Mouse (Mus musculus) heart, embryonic 15.5 days (tissue): ENCODE results near the gene Shisa4. TPM values are rescaled to one million over a fixed set of nuclear protein-coding genes. Genes with fewer than 3 reads are reported as not detected.
A peak's percentile ranks its signal among the peaks of the same experiment; 100 is the strongest.
"Not testable (repeated sequence)": the region's sequence is repeated elsewhere in the genome, so short reads cannot be mapped to it uniquely, and the experiment has no call there.

Experiments
- ATAC-seq: fragments of 200-750 bp; cut with Nextera tagmentation; replicated peaks from 2 replicates; pipeline ENCODE4 v1.8.0; 2017; ENCODE audit warnings: low read depth, moderate TSS enrichment; ENCODE audit not compliant: insufficient number of reproducible peaks, insufficient read depth, low FRiP score
- H3K27ac ChIP-seq: fragments of 300-500 bp; sonication (generic); 2 replicates; pipeline ENCODE4 v1.5.1; 2015; ENCODE audit warnings: mild to moderate bottlenecking, inconsistent platforms
- H3K27me3 ChIP-seq: fragments of 300-500 bp; sonication (generic); 2 replicates; pipeline ENCODE4 v1.6.1; 2015; ENCODE audit warnings: inconsistent platforms
- H3K36me3 ChIP-seq: fragments of 300-500 bp; sonication (generic); 2 replicates; pipeline ENCODE4 v1.6.1; 2015; ENCODE audit warnings: mild to moderate bottlenecking, inconsistent platforms
- H3K4me1 ChIP-seq: fragments of 300-500 bp; sonication (generic); replicated peaks from 2 replicates; pipeline ENCODE4 v1.6.1; 2015; ENCODE audit warnings: inconsistent platforms
- H3K4me2 ChIP-seq: fragments of 300-500 bp; sonication (generic); 2 replicates; pipeline ENCODE4 v1.6.1; 2015; ENCODE audit warnings: inconsistent platforms, mild to moderate bottlenecking, moderate library complexity
- H3K4me3 ChIP-seq: fragments of 300-500 bp; sonication (generic); 2 replicates; pipeline ENCODE4 v1.5.1; 2015; ENCODE audit warnings: mild to moderate bottlenecking, inconsistent platforms
- H3K9ac ChIP-seq: fragments of 300-500 bp; sonication (generic); 2 replicates; pipeline ENCODE4 v1.6.1; 2015; ENCODE audit warnings: mild to moderate bottlenecking, inconsistent platforms
- H3K9me3 ChIP-seq: fragments of 300-500 bp; sonication (generic); replicated peaks from 2 replicates; pipeline ENCODE4 v1.6.1; 2016; ENCODE audit warnings: inconsistent platforms
- WGBS: fragments of 180-500 bp; shearing (Covaris S2); methylation state at CpG from one replicate; pipeline ENCODE4 v1.1.7; 2015; ENCODE audit warnings: mixed read lengths; 5-methylcytosine and 5-hydroxymethylcytosine counted together
- polyA plus RNA-seq: library from polyadenylated mRNA; unstranded; fragments of >200 nt; fragmentation: Nextera tagmentation; extraction: Ambion mirVana; gene quantifications from 2 replicates; pipeline ENCODE4 v1.2.1, GENCODE M21; 2015

The Shisa4 gene
- polyA plus RNA-seq = 26.0 and 33.0 TPM in 2 replicates

DNA sequence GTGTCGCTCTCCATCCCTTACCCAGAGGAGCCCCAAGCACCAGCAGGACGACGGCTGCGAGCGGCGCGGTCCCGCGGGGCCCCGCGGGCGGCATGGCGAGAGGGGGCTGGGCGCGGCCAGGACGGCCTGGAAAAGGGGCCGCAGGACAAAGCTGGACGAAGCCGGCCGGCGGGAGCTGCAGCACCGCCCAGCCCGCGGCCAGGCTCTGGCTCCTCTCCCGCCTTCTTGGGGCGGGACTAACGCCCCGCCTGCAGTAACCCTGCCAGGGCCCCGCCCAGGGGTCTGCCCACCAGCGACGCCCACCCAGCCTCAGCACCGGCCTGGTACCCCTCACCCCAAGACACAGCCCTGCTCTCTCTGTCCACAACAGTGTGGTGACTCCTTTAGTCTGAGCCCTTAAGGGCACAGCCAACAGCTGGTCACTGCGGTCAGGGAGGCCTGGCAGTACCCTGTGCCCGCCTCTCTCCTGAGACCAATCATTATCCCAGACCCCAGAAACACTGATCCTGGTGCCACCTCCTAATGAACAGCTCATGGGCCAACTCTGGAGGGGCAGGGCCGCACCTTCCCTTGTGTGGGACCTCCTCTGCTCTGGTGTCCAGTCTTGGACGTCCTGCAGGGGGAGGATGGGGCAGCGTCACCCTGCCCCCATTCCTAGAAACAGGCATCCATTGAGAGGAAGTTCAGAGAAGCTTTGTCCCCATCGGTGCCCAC, at the start of gene Shisa4:
TSS of gene Shisa4 (minus strand) at position 370 of the 714 bp plus-strand sequence.
- peak; percentile 84 for ATAC-seq
- no peaks in the 10 kb centered on the region for H3K36me3 ChIP-seq
- H3K9ac ChIP-seq = peak within 1 kb of the TSS; percentile 72
- H3K4me3 ChIP-seq = peak within 1 kb of the TSS; percentile 61
- H3K9me3 ChIP-seq = no peaks in the 10 kb centered on the region
- no peaks in the 10 kb centered on the region; the same call in 1 of the 2 replicates for H3K27me3 ChIP-seq
- WGBS = 4% methylated on average over 38 of the region's 38 CpGs
- peaks cover 44% of the 10 kb centered on the region for H3K4me1 ChIP-seq
- H3K4me2 ChIP-seq = peak within 1 kb of the TSS; percentile 97
- H3K27ac ChIP-seq = peak within 1 kb of the TSS; percentile 53

DNA sequence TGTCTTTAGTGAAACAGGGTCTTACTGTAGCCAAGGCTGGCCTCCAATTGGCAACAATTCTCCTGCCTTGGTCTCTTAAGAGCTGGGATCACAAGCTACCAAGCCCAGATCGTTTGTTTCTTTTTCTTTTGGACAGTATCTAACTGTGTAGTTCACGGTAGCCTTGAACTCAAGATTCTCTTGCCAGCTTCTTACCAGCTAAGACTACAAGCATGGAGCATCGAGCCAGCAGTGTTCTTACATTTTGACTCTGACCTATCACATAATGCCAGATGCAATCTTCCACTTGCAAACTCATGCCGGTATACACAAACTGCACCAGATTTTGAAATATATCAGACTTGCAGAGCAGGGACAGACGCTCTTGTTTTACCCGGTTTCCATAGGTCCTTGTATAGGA, 47.7 kb upstream of the Shisa4 start:
- ATAC-seq = no peak
- WGBS = 90% methylated on average over 6 of the region's 6 CpGs
- H3K4me1 ChIP-seq = peaks cover 10% of the 10 kb centered on the region
- H3K4me3 ChIP-seq = no peak overlapping the region
- H3K9ac ChIP-seq = no peak overlapping the region
- no peaks in the 10 kb centered on the region for H3K27me3 ChIP-seq
- no peaks in the 10 kb centered on the region for H3K9me3 ChIP-seq
- H3K27ac ChIP-seq = no peak overlapping the region
- peaks cover 54% of the 10 kb centered on the region for H3K36me3 ChIP-seq
- H3K4me2 ChIP-seq = no peak overlapping the region

DNA sequence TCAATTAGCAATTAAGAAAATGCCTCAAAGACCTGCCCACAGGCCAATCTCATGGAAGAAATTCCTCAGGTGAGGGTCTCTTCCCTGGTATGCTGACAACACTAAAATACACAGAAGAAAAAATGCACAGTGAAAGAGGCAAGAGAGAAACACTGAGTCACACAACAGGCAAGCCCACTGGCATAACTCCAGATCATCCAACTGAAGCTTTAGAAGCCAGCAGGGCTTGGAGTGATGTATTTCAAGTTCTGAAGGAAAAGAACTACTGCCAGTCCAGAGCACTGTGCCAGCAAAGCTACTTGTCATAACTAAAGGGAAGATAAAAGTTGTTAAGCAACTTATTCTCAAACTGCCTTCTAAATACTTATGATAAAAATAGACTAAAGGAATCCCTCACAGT, 39.0 kb upstream of the Shisa4 start:
- ATAC-seq = no peak
- peaks cover 31% of the 10 kb centered on the region for H3K4me1 ChIP-seq
- H3K36me3 ChIP-seq = peaks cover 59% of the 10 kb centered on the region
- no peaks in the 10 kb centered on the region for H3K27me3 ChIP-seq
- H3K27ac ChIP-seq = peak overlapping the region; percentile 72
- no peak overlapping the region for H3K9ac ChIP-seq
- H3K9me3 ChIP-seq = no peaks in the 10 kb centered on the region
- H3K4me3 ChIP-seq = no peak overlapping the region
- H3K4me2 ChIP-seq = no peak overlapping the region

DNA sequence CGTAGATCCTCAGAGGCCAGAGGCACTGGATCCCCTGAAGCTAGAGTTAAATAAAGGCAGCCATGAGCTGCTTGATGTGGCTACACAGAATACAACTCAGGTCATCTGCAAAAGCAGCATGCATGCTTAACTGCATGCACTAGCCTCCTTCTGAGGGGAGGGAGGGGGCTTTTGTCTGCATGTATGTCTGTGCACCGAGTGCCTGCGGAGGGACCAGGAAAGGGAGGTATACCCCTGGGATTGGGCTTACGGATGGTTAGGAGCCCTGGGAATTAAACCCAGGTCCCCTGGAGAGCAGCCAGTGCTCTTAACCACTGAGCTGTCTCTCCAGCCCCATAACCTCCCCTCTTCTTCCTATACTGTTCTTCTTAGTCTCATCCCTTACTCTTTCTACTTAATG, 37.1 kb upstream of the Shisa4 start:
- ATAC-seq = no peak
- WGBS = 68% methylated on average over 4 of the region's 4 CpGs
- H3K27ac ChIP-seq = peak overlapping the region; percentile 72

DNA sequence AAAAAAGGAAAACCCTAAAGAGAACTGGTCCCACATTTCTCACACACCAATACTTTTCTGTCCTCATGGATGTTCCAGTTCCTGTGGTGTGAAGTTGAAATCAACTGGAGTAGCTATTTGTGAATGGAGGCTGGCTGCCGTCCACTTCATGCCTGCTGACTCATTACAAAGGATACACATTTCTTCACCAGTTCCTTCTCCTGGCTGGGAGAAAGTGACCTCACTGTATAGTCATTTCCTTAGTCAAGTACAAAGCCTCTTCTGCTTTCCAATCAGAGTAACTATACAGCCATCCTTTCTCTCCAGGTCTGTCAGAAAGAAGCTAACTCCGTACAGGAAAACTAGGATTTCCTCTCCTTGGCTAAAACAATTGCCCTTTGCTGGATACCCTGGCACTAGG, 35.9 kb upstream of the Shisa4 start:
- peaks cover 55% of the 10 kb centered on the region for H3K36me3 ChIP-seq
- peak; percentile 84 for ATAC-seq
- no peaks in the 10 kb centered on the region for H3K9me3 ChIP-seq
- no peak overlapping the region for H3K9ac ChIP-seq
- peak overlapping the region; percentile 72 for H3K27ac ChIP-seq
- H3K4me3 ChIP-seq = no peak overlapping the region
- H3K27me3 ChIP-seq = no peaks in the 10 kb centered on the region
- H3K4me1 ChIP-seq = peaks cover 31% of the 10 kb centered on the region
- no peak overlapping the region for H3K4me2 ChIP-seq
- WGBS = 40% methylated on average over 2 of the region's 2 CpGs

More for the DNA sequence above, 37.1 kb upstream of the Shisa4 start:
- H3K4me3 ChIP-seq = no peak overlapping the region
- no peaks in the 10 kb centered on the region for H3K27me3 ChIP-seq
- H3K4me1 ChIP-seq = peaks cover 31% of the 10 kb centered on the region
- H3K4me2 ChIP-seq = no peak overlapping the region
- H3K9me3 ChIP-seq = no peaks in the 10 kb centered on the region
- no peak overlapping the region for H3K9ac ChIP-seq
- peaks cover 57% of the 10 kb centered on the region for H3K36me3 ChIP-seq

DNA sequence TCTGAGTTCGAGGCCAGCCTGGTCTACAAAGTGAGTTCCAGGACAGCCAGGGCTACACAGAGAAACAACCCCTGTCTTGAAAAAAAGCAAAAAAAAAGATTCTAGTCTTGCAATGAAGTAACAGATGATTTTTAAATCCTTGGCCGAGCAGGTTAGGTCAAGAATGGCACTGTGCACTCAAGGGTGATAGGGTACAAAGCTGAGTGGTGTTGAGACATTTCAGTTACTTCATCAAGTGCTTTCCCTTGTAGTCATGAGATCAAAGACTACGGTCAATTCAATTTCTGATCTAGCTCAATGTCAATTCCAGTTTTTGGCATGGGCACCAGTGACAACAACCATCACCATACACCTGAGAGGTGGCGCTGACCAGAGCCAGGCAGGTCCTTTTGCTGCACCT, 33.9 kb upstream of the Shisa4 start:
- ATAC-seq = no peak
- Histone ChIP-seq H3K4me1 (peaks cover 24% of the 10 kb centered on the region), H3K4me2 (no peak overlapping the region), H3K4me3 (no peak overlapping the region), H3K27ac (no peak overlapping the region), H3K9ac (no peak overlapping the region), H3K9me3 (no peaks in the 10 kb centered on the region), H3K27me3 (no peaks in the 10 kb centered on the region), H3K36me3 (peaks cover 66% of the 10 kb centered on the region)
- WGBS = 90% methylated on average over 4 of the region's 4 CpGs

DNA sequence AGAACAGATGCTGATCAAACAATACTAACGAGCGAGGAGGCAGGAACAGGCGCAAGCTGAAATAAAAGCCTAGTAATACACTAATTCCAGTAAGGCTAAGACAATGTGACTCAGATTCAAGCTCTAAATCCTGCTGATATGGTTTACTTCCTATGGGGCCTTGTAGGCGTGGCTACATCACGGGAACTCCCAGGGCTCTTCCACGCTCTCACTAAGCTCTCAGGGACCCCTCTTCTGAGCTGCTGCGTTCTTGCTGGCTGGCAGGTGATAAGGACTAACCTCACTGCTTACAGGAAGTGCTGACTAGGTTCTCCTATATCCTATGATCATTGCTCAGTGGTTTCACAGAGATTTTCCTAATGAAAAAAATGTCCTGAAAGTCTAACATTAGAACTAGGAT, 30.3 kb upstream of the Shisa4 start:
- Histone ChIP-seq H3K36me3 (peaks cover 86% of the 10 kb centered on the region), H3K4me1 (no peaks in the 10 kb centered on the region), H3K4me2 (no peak overlapping the region), H3K9ac (no peak overlapping the region), H3K4me3 (no peak overlapping the region), H3K9me3 (no peaks in the 10 kb centered on the region), H3K27me3 (no peaks in the 10 kb centered on the region), H3K27ac (no peak overlapping the region)
- no peak for ATAC-seq
- WGBS = 69% methylated on average over 7 of the region's 7 CpGs

DNA sequence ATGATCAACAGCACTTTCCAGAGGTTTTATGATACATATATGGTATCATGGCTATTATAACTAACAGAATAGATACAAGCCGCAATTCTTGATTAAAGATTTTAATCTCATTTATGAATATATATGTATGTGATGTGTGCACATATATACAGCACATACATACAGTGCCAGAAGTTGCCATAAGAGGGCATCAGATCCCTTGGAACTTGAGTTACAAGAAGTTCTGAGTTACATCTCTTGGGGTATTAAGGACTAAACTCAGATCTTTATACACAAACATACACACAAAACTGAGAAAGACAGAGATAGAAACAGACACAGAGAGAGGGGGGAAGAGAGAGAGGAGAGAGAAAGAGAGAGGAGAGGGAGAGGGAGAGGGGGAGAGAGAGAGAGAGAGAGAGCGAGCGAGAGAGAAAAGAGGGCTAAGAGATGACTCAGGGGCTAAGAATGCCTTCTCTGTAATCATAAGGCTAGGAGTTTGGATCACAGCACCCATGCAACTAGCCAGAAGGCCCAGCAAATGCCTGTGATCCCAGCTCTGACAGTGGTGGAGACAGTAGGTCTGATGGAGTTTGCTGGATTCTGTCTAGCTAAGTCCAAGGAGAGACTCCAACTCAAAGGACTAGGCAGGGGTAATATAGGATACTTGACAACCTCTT, 26.5 kb upstream of the Shisa4 start:
- Histone ChIP-seq H3K9ac (no peak overlapping the region), H3K27ac (no peak overlapping the region), H3K4me1 (no peaks in the 10 kb centered on the region), H3K36me3 (peaks cover 84% of the 10 kb centered on the region), H3K4me2 (no peak overlapping the region), H3K9me3 (no peaks in the 10 kb centered on the region), H3K27me3 (no peaks in the 10 kb centered on the region), H3K4me3 (no peak overlapping the region)
- 84% methylated on average over 3 of the region's 3 CpGs for WGBS
- ATAC-seq = no peak

DNA sequence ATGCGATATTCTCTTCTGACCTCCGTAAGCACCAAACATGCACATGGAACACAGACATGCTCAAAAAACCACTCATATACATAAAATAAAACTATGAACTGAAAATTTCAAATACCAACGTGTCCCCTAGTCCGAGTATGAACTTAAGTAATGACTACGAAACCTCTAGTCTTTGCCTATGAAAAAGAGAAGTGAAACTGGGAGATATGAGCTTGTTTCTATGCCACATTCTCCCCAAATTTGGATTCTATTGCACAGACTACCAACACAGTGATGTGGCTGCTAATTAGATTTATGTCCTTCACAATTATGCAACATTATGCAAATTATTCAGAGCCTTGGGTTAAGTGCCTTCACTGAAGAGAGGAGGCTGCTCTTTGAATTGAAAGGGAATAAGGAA, 24.4 kb upstream of the Shisa4 start:
- Histone ChIP-seq H3K9me3 (no peaks in the 10 kb centered on the region), H3K4me3 (no peak overlapping the region), H3K4me2 (no peak overlapping the region), H3K9ac (no peak overlapping the region), H3K27me3 (no peaks in the 10 kb centered on the region), H3K4me1 (no peaks in the 10 kb centered on the region), H3K36me3 (peaks cover 82% of the 10 kb centered on the region), H3K27ac (no peak overlapping the region)
- 94% methylated on average over 5 of the region's 5 CpGs for WGBS
- no peak for ATAC-seq

DNA sequence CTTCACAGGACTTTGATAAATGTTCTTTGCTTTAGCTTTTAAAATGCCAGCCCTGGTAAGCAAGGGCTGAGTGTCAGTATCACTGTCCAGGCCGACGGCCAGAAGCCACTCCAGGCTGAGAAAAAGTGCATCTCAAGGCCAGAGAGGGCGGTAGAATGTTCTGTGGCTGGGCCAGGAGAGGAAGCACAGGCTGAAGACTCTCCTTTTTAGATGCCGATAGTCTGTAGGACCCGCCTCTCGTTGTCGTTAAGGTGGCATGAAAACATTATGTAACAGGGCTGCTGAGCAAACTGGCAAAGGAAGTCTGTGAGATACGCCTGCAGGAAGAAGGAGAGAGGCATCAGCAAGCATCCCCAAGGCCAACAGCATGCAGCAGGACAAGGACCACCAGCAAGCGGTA, 10.1 kb upstream of the Shisa4 start:
- H3K27me3 ChIP-seq = no peaks in the 10 kb centered on the region
- no peak overlapping the region for H3K4me3 ChIP-seq
- WGBS = 77% methylated on average over 9 of the region's 9 CpGs
- H3K27ac ChIP-seq = no peak overlapping the region
- peaks cover 70% of the 10 kb centered on the region for H3K36me3 ChIP-seq
- H3K4me1 ChIP-seq = peaks cover 12% of the 10 kb centered on the region
- no peak for ATAC-seq
- no peak overlapping the region for H3K9ac ChIP-seq
- no peak overlapping the region for H3K4me2 ChIP-seq
- H3K9me3 ChIP-seq = no peaks in the 10 kb centered on the region

DNA sequence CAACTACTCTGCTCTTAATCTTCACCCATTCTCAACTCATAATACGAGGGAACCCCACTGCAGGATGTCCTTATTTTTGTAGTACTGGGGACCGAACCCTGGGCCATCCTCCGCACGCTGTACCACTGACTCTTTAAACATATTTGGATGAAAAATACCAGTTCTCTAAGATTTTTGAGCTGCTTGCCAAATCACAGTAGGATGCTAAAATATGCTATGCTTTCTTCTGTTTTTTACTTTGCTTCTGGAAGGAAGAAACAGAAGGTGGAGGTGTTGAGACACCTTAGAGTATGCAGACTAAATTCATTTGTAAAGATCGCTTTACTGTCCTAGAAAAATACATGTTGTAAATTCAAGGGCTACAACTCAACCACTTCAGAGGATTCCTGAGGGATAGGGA, 9.1 kb upstream of the Shisa4 start:
- peaks cover 61% of the 10 kb centered on the region for H3K36me3 ChIP-seq
- H3K4me1 ChIP-seq = peaks cover 22% of the 10 kb centered on the region
- H3K27ac ChIP-seq = no peak overlapping the region
- no peaks in the 10 kb centered on the region for H3K27me3 ChIP-seq
- H3K4me3 ChIP-seq = no peak overlapping the region
- H3K9ac ChIP-seq = no peak overlapping the region
- 96% methylated on average over 5 of the region's 5 CpGs for WGBS
- H3K9me3 ChIP-seq = no peaks in the 10 kb centered on the region
- H3K4me2 ChIP-seq = no peak overlapping the region
- ATAC-seq = no peak

DNA sequence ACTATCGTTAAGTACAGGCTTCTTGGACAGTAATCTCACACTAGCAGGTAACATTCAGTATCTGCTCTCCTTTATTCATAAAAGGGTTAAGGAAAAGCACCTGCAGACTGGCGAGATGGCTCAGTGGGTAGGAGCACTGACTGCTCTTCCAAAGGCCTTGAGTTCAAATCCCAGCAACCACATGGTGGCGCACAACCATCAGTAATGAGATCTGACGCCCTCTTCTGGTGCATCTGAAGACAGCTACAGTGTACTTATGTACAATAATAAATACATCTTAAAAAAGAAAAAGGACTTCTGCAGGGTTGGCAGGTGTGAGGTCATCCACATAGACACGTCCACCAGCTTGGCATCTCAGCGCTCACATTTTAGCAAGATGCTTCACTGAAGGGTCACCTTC, 6.5 kb upstream of the Shisa4 start:
- Histone ChIP-seq H3K4me1 (peaks cover 36% of the 10 kb centered on the region), H3K36me3 (peaks cover 35% of the 10 kb centered on the region)
- not testable (repeated sequence) for H3K9ac ChIP-seq, H3K27me3 ChIP-seq, H3K4me2 ChIP-seq, H3K4me3 ChIP-seq, H3K9me3 ChIP-seq, H3K27ac ChIP-seq, ATAC-seq
- 67% methylated on average over 6 of the region's 6 CpGs for WGBS
